Mouse (Mus musculus) yolk sac, embryonic 10.5 days (tissue): ENCODE measurements around the gene Ryk.
A peak's percentile ranks its signal among the peaks of the same experiment; 100 is the strongest.

Source experiments
- DNase-seq: peaks from one replicate; pipeline ENCODE4 v3.0.0-alpha.2; 2017; ENCODE audit warnings: low spot score

Gene Ryk

DNA sequence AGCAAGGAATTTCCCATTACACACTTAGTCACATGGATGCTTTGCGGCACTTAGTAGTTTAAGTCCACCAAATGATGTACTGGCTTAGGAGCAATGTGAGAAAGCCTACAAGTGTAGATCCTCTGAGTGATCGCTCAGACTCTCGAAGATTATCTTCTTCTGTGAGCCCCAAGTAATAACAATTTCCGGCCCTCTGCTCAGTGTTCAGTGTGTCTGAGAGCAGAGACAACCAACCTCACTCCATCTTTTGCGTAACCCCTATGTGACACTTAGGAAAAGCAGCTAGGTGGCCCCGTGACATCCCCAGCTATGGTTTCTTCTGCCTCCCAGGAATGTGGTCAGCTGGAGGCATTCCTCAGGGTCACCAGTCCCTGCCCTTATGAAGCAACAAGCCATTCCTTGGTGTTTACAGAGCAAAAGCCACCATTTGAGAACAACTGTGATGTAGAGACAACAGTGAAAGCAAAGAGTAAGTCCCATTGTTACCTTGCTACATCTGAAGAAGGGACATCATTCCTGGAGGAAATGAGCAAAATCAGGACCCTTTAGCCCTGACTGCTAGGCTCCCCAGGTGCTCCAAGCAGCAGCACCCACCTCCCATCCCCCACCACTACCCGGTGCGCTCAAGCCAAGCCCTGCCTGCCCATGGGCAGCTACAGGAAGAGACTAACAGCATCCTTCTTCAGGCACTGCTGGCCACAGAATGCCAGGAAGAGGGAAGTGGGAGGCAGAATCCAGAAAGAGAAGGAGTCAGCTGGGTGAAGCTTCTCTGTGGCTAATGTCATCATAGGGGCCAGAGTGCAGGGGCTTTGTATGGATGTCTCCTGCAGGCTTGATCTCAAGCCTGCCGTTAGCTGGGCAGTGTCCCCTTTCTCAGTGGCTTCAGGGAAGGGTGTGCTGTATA lies 116.6 kb downstream of the Ryk start:
- DNase-seq: peak; percentile 43

DNA sequence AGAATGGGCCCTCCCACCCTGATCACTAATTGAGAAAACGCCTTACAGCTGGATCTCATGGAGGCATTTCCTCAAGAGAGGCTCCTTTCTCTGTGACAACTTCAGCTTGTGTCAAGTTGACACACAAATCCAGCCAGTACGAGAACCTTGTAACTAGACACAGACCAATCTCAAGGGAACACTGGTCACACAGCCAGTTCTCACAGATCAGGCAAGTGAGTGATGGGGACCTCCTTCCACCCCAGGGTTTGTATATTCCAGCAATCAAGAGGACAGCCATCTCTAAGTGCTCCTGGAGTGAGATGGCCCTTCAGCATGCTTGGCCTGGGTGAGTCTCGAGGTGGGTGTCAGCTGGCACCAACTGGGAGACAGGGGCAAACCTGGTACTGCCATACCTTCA lies 121.1 kb downstream of the Ryk start:
- DNase-seq: no peak
